Mouse (Mus musculus) neural tube, embryonic 14.5 days (tissue): ENCODE data around the gene Idua. TPM values are rescaled to one million over a fixed set of nuclear protein-coding genes. Genes with fewer than 3 reads are reported as not detected.
A peak's percentile ranks its signal among the peaks of the same experiment; 100 is the strongest.

Experiments
- ATAC-seq: fragments of 200-750 bp; cut with Nextera tagmentation; 2 replicates; pipeline ENCODE4 v1.8.0; 2017; ENCODE audit warnings: low read depth, mild to moderate bottlenecking, moderate TSS enrichment, moderate library complexity
- H3K27ac ChIP-seq: fragments of 300-500 bp; sonication (generic); 2 replicates; pipeline ENCODE4 v1.5.1; 2014; ENCODE audit warnings: low read depth, mild to moderate bottlenecking, control low read depth, low read length, moderate library complexity, mixed read lengths
- H3K27me3 ChIP-seq: fragments of 300-500 bp; sonication (generic); 2 replicates; pipeline ENCODE4 v1.6.1; 2014; ENCODE audit warnings: low read length; ENCODE audit not compliant: control insufficient read depth, insufficient read depth
- H3K36me3 ChIP-seq: fragments of 300-500 bp; sonication (generic); 2 replicates; pipeline ENCODE4 v1.6.1; 2014; ENCODE audit warnings: low read length, mixed read lengths; ENCODE audit not compliant: control insufficient read depth, insufficient read depth
- H3K4me1 ChIP-seq: fragments of 300-500 bp; sonication (generic); 2 replicates; pipeline ENCODE4 v1.6.1; 2014; ENCODE audit warnings: low read length; ENCODE audit not compliant: control insufficient read depth, insufficient read depth
- H3K4me2 ChIP-seq: fragments of 300-500 bp; sonication (generic); 2 replicates; pipeline ENCODE4 v1.6.1; 2014; ENCODE audit warnings: mild to moderate bottlenecking, low read depth, low read length, control low read depth
- H3K4me3 ChIP-seq: fragments of 300-500 bp; sonication (generic); 2 replicates; pipeline ENCODE4 v1.5.1; 2014; ENCODE audit warnings: low read depth, low read length, control low read depth, mixed read lengths
- H3K9ac ChIP-seq: fragments of 300-500 bp; sonication (generic); replicated peaks from 2 replicates; pipeline ENCODE4 v1.6.1; 2014; ENCODE audit warnings: low read depth, mild to moderate bottlenecking, control low read depth, low read length, mixed read lengths
- H3K9me3 ChIP-seq: fragments of 300-500 bp; sonication (generic); 2 replicates; pipeline ENCODE4 v1.6.1; 2016; ENCODE audit warnings: low read length; ENCODE audit not compliant: control insufficient read depth
- WGBS: fragments of 180-500 bp; shearing (Covaris S2); extraction: QIAGEN DNeasy Blood & Tissue Kit; methylation state at CpG from one replicate; pipeline ENCODE4 v1.1.7; 2014; 5-methylcytosine and 5-hydroxymethylcytosine counted together
- polyA plus RNA-seq: library from polyadenylated mRNA; unstranded; fragments of >200 nt; fragmentation: Nextera tagmentation; extraction: Ambion mirVana; gene quantifications from 2 replicates; pipeline ENCODE4 v1.2.1, GENCODE M21; 2014

Gene Idua
- polyA plus RNA-seq, 1 experiment from 2014 or later = 12.2 TPM

- H3K36me3 ChIP-seq = no peaks in the 10 kb centered on the region
- no peak overlapping the region for H3K4me2 ChIP-seq
- no peaks in the 10 kb centered on the region for H3K9me3 ChIP-seq
- no peak overlapping the region for H3K4me3 ChIP-seq
- H3K27me3 ChIP-seq = no peaks in the 10 kb centered on the region
- no peak overlapping the region for H3K9ac ChIP-seq
- no peak overlapping the region for H3K27ac ChIP-seq
- H3K4me1 ChIP-seq = peaks cover 14% of the 10 kb centered on the region
- 50% methylated on average over 3 of the region's 3 CpGs for WGBS
- ATAC-seq = no peak
Observed at GRCm38 (mm10) chr5:108665066-108665465, 4.9 kb downstream of the Idua start.

GRCm38 (mm10) chr5:108667370-108667769 lies 7.2 kb downstream of the Idua start:
- no peak overlapping the region for H3K4me2 ChIP-seq
- no peaks in the 10 kb centered on the region for H3K9me3 ChIP-seq
- H3K27ac ChIP-seq = no peak overlapping the region
- no peak for ATAC-seq
- no peaks in the 10 kb centered on the region; the same call in 1 of the 2 replicates for H3K36me3 ChIP-seq
- H3K27me3 ChIP-seq = no peaks in the 10 kb centered on the region
- H3K4me3 ChIP-seq = no peak overlapping the region
- WGBS = 85% methylated on average over 2 of the region's 2 CpGs
- peaks cover 13% of the 10 kb centered on the region for H3K4me1 ChIP-seq
- H3K9ac ChIP-seq = no peak overlapping the region

- peak overlapping the region; percentile 83; the same call in 1 of the 2 replicates for H3K27ac ChIP-seq
- no peaks in the 10 kb centered on the region; the same call in 1 of the 2 replicates for H3K36me3 ChIP-seq
- no peak; the same call in 1 of the 2 replicates for ATAC-seq
- peak overlapping the region; percentile 66 for H3K9ac ChIP-seq
- peak overlapping the region; percentile 46 for H3K4me3 ChIP-seq
- H3K4me2 ChIP-seq = peak overlapping the region; percentile 74
- peaks cover 13% of the 10 kb centered on the region for H3K4me1 ChIP-seq
- WGBS = 10% methylated on average over 3 of the region's 3 CpGs
- no peaks in the 10 kb centered on the region for H3K27me3 ChIP-seq
- H3K9me3 ChIP-seq = no peaks in the 10 kb centered on the region
Observed at GRCm38 (mm10) chr5:108668387-108668932, 8.3 kb downstream of the Idua start.

- WGBS = 6% methylated on average over 43 of the region's 43 CpGs
- ATAC-seq = peak; percentile 87
- H3K27me3 ChIP-seq = no peaks in the 10 kb centered on the region
Observed at GRCm38 (mm10) chr5:108668977-108669936, 9.1 kb downstream of the Idua start, which contains the start of gene Dgkq. Gene Dgkq, minus strand, starts transcription at chr5:108669672.

GRCm38 (mm10) chr5:108669986-108670385 lies 9.9 kb downstream of the Idua start:
- peak overlapping the region; percentile 74; the same call in 1 of the 2 replicates for H3K4me2 ChIP-seq
- H3K9ac ChIP-seq = no peak overlapping the region; the same call in 1 of the 2 replicates
- peak; percentile 2; the same call in 1 of the 2 replicates for ATAC-seq
- H3K27ac ChIP-seq = no peak overlapping the region; the same call in 1 of the 2 replicates
- 74% methylated on average over 9 of the region's 9 CpGs for WGBS
- H3K4me1 ChIP-seq = peaks cover 13% of the 10 kb centered on the region
- no peaks in the 10 kb centered on the region for H3K9me3 ChIP-seq
- no peaks in the 10 kb centered on the region for H3K27me3 ChIP-seq
- H3K4me3 ChIP-seq = no peak overlapping the region; the same call in 1 of the 2 replicates
- H3K36me3 ChIP-seq = no peaks in the 10 kb centered on the region; the same call in 1 of the 2 replicates

More at GRCm38 (mm10) chr5:108668977-108669936, 9.1 kb downstream of the Idua start, which contains the start of gene Dgkq:
- Histone ChIP-seq H3K36me3 (no peaks in the 10 kb centered on the region; the same call in 1 of the 2 replicates), H3K4me1 (peaks cover 13% of the 10 kb centered on the region), H3K27ac (peak within 1 kb of the TSS; percentile 83), H3K9ac (peak within 1 kb of the TSS; percentile 66), H3K4me3 (peak within 1 kb of the TSS; percentile 46), H3K9me3 (no peaks in the 10 kb centered on the region), H3K4me2 (peak within 1 kb of the TSS; percentile 74)

- Histone ChIP-seq H3K9ac (no peak overlapping the region), H3K9me3 (no peaks in the 10 kb centered on the region)
- no peak for ATAC-seq
Observed at GRCm38 (mm10) chr5:108670785-108671184, 10.7 kb downstream of the Idua start.

GRCm38 (mm10) chr5:108671757-108672156 lies 11.6 kb downstream of the Idua start:
- WGBS = 91% methylated on average over 12 of the region's 12 CpGs
- no peak for ATAC-seq
- Histone ChIP-seq H3K27ac (no peak overlapping the region), H3K9me3 (no peaks in the 10 kb centered on the region), H3K4me1 (peaks cover 13% of the 10 kb centered on the region), H3K4me3 (no peak overlapping the region), H3K36me3 (no peaks in the 10 kb centered on the region; the same call in 1 of the 2 replicates), H3K9ac (no peak overlapping the region), H3K27me3 (no peaks in the 10 kb centered on the region), H3K4me2 (no peak overlapping the region)

More at GRCm38 (mm10) chr5:108670785-108671184, 10.7 kb downstream of the Idua start:
- Histone ChIP-seq H3K4me1 (peaks cover 13% of the 10 kb centered on the region), H3K4me3 (no peak overlapping the region), H3K27ac (no peak overlapping the region), H3K27me3 (no peaks in the 10 kb centered on the region), H3K4me2 (no peak overlapping the region), H3K36me3 (no peaks in the 10 kb centered on the region; the same call in 1 of the 2 replicates)

GRCm38 (mm10) chr5:108674624-108675023 lies 14.5 kb downstream of the Idua start:
- no peaks in the 10 kb centered on the region for H3K9me3 ChIP-seq
- ATAC-seq = no peak

More at GRCm38 (mm10) chr5:108674624-108675023, 14.5 kb downstream of the Idua start:
- Histone ChIP-seq H3K36me3 (no peaks in the 10 kb centered on the region; the same call in 1 of the 2 replicates), H3K4me2 (no peak overlapping the region), H3K27ac (no peak overlapping the region), H3K27me3 (no peaks in the 10 kb centered on the region), H3K4me3 (no peak overlapping the region), H3K4me1 (peaks cover 8% of the 10 kb centered on the region), H3K9ac (no peak overlapping the region)
- 90% methylated on average over 2 of the region's 2 CpGs for WGBS
